Mouse (Mus musculus) olfactory bulb, adult 2 months (tissue): Measurements from ENCODE around the gene Neu3. TPM values are rescaled to one million over a fixed set of nuclear protein-coding genes. Genes with fewer than 3 reads are reported as not detected.

Experiments
- H3K27ac ChIP-seq: fragments of 200-500 bp; 2 replicates; pipeline ENCODE4 v1.5.1; 2012; ENCODE audit warnings: low read depth, low read length; ENCODE audit not compliant: insufficient read depth
- H3K4me1 ChIP-seq: fragments of 200-500 bp; 2 replicates; pipeline ENCODE4 v1.6.1; 2012; ENCODE audit warnings: low read length; ENCODE audit not compliant: control insufficient read depth, insufficient read depth
- H3K4me3 ChIP-seq: fragments of 200-500 bp; 2 replicates; pipeline ENCODE4 v1.5.1; 2012; ENCODE audit warnings: mild to moderate bottlenecking, low read depth, low read length, moderate library complexity; ENCODE audit not compliant: insufficient read depth
- CTCF ChIP-seq: fragments of 200-500 bp; IDR thresholded peaks from 2 replicates; pipeline ENCODE4 v1.5.1; 2012; ENCODE audit warnings: low read depth, mild to moderate bottlenecking, low read length, moderate library complexity; ENCODE audit not compliant: insufficient read depth
- POLR2A ChIP-seq: fragments of 200-500 bp; IDR thresholded peaks from 2 replicates; pipeline ENCODE4 v1.6.1; 2012; ENCODE audit warnings: mild to moderate bottlenecking, low read depth, low read length, moderate library complexity; ENCODE audit not compliant: insufficient read depth
- WGBS: fragments of 180-500 bp; shearing (Covaris S2); methylation state at CpG from one replicate; pipeline ENCODE4 v1.1.7; 2018; 5-methylcytosine and 5-hydroxymethylcytosine counted together
- polyA plus RNA-seq: library from polyadenylated mRNA; stranded (reverse); fragments of >200 nt; gene quantifications from 2 replicates; pipeline ENCODE4 v1.2.4, GENCODE M21; 2012; ENCODE audit warnings: low replicate concordance; ENCODE audit not compliant: missing spikeins, insufficient read depth, insufficient read length

The Neu3 gene
- polyA plus RNA-seq, 1 experiment = not detected

DNA sequence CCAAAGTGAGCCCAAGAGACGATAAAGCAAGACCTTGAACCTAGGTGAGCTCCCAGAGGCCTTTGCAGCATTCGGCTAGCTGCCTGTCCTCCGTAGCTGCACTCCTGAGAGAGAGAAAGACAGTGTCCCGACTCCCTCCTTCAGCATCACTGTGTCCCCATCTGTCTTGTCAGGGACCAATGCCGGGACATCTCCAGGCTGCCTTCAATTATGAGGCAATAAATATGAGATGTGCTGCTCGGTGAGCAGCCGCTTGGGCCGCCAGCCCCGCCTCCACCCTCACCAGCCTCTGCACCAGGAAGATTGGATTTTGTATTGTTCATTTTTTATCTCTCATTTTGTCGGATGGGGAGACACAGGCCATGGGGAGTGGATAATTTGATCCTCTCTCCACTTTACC is 37.4 kb downstream of the Neu3 start:
- 82% methylated on average over 10 of the region's 10 CpGs for WGBS
- Histone ChIP-seq H3K4me3 (no peak overlapping the region), H3K27ac (no peak overlapping the region), H3K4me1 (peaks cover 20% of the 10 kb centered on the region)
- TF ChIP-seq CTCF (no peak), POLR2A (no peak)

DNA sequence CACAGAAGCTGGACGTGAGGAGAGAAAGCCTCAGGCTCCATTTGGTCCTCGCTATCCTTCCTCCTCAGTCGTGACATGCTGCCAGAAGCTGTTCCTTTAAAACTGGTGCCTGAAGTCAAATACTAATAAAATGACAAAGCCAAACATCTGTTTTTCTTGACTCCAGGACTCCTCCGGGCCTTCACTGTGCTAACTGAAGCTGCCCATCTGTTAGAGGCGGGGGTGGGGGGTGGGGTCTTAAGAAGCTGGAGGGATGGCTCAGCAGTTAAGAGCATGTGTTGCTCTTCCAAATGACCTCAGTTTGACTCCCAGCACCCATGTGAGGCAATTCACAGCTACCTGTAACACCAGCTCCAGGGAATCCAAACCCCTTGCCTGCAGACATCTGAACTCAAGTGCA is 39.7 kb downstream of the Neu3 start:
- WGBS = 73% methylated on average over 5 of the region's 5 CpGs

DNA sequence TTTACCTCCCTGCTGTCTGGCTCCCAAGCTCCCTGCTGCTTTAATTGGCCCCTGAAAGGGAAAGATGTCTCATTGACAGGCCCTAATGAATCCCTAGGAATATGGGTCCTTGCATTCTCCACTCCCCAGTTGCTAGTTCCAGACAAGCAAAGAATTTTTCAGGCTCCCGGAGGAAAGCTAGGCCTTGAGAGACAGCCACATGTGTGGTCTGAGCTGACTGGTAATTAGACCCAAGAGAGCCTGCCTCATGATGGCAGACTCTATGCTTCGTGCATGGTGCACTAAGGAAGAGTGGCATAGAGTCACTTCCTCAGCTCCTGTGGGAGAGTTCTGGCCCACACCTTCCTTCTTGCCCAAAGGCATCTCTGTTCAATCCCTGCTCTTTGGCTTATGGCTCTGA is 40.3 kb downstream of the Neu3 start:
- Histone ChIP-seq H3K27ac (no peak overlapping the region), H3K4me1 (peaks cover 11% of the 10 kb centered on the region), H3K4me3 (no peak overlapping the region)
- WGBS = 23% methylated on average over 2 of the region's 2 CpGs
- TF ChIP-seq CTCF = no peak
- no peak for TF ChIP-seq POLR2A

More for the DNA sequence above, 39.7 kb downstream of the Neu3 start:
- Histone ChIP-seq H3K27ac (no peak overlapping the region), H3K4me1 (peaks cover 11% of the 10 kb centered on the region), H3K4me3 (no peak overlapping the region)
- no peak for TF ChIP-seq POLR2A
- TF ChIP-seq CTCF = no peak

DNA sequence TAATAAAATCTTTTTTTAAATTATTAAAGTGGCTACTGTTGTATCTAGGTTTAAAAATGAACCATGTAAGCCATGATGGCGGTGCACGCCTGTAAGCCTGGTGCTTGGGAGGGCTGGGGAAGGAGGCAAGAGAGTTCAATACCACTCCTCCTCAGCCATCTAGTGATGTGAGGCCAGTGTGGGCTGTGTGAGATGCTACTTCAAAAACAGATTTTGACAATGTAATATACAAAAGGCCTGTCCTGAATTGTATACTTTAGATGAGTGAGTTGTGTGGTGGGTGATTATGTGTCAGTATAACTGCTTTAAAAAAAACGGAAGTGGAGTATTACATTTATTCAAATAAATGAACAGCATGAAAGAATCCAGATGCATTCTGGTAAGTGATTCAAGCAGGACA is 41.4 kb downstream of the Neu3 start:
- 86% methylated on average over 3 of the region's 3 CpGs for WGBS
- no peak overlapping the region for H3K4me3 ChIP-seq
- TF ChIP-seq POLR2A (no peak), CTCF (no peak)

DNA sequence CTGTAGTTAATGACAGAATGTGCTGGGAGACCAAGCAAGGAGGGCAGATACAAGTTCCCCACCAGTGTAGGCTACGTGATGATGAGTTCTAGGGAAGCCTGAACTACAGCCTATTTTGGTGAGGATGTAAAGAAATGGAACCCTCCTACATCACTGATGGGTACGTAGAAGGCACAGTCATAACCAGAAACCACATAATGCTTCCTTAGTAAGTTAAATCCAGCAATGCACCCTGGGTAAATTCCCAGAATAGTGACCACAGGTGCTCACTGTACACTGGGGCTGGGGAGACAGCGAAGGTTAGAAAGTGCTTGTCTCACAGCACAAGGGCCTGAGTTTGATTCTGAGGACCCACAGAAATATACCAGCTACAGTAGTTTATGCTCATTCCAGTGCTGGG is 42.7 kb downstream of the Neu3 start:
- Histone ChIP-seq H3K27ac (no peak overlapping the region), H3K4me1 (peaks cover 11% of the 10 kb centered on the region), H3K4me3 (no peak overlapping the region)
- WGBS = 86% methylated on average over 3 of the region's 3 CpGs
- TF ChIP-seq POLR2A (no peak), CTCF (no peak)

More for the DNA sequence above, 41.4 kb downstream of the Neu3 start:
- H3K4me1 ChIP-seq = peaks cover 11% of the 10 kb centered on the region
- no peak overlapping the region for H3K27ac ChIP-seq

DNA sequence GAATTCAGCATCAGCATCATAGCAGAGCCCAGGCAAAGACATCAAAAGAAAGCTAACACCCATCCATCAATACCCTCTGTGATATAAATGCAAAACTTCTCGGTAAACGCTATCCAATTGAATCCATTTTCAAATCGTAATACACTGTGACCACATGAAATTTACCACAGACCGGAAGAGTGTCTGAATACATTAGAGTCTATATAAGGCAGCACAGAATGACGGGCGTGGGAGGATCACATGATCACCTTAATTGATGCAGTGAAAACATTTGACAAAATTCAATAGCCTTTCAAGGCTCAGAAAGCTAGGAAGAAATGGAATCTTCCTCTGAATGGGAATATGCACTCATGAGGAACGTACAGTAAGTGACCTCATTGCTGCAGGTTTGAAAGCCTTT is 44.8 kb downstream of the Neu3 start:
- Histone ChIP-seq H3K4me3 (no peak overlapping the region), H3K27ac (no peak overlapping the region), H3K4me1 (peaks cover 8% of the 10 kb centered on the region)
- TF ChIP-seq CTCF (no peak), POLR2A (no peak)
- 84% methylated on average over 7 of the region's 7 CpGs for WGBS

DNA sequence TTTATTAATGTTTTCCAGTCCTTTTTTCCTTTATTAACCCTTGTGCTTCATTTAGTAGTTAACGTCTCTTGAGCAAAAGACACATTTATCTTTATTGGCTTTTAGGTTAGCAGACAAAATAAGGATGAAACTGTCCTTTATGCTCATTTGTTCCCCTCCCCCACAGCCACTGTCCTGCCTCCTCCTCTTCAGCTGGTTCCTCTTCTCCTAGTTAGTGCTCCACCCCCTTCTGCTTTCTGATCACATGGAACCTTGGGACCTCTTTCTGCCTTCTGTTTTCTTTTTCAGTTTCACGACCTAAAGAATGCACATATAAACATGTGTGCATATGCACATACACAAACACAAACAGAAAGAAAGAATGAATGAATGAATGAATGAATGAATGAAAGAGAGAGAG is 46.3 kb downstream of the Neu3 start:
- no peak overlapping the region for H3K4me3 ChIP-seq
- no peak overlapping the region for H3K27ac ChIP-seq
- WGBS = 84% methylated on average over 2 of the region's 2 CpGs
- no peak for TF ChIP-seq POLR2A
- no peaks in the 10 kb centered on the region for H3K4me1 ChIP-seq

DNA sequence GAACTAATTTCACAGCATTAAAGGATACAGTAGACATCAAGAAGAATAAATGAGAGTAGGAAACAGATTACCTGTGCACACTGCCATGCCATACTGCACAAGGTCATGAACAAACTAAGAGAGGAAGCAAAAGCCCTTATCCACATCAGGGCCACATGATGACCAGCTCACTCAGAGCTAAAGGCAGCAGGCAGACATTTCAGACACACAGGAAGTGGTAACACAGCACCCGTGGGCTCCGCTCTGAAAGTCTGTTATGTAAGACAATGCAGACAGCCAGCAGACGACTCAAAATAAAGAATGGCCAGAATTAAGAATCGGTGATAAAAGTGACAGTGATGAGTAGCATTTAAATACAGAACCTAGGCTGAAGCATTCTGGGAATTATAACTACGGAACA is 46.8 kb downstream of the Neu3 start:
- Histone ChIP-seq H3K27ac (no peak overlapping the region), H3K4me1 (no peaks in the 10 kb centered on the region), H3K4me3 (no peak overlapping the region)
- 75% methylated on average over 5 of the region's 5 CpGs for WGBS
- TF ChIP-seq POLR2A = no peak
- no peak for TF ChIP-seq CTCF

DNA sequence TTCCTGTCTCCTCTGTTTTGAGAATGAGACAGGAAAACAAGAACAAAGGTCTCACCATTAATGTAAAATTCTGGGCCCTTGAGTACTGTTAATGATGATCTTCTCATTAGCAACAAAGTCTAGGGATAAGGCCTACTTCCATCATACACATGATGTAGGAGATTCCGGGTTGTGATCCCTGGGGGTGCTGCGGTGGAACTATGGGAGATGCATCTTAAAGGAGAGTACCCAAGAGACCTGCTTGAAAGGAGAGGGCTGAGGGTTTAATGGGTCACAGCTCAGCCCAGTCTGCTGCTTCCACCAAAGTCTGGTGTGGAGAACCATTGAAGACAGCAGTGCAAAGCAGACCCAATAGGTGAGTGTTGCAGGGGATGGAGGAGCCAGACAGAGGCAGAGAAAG is 65.0 kb downstream of the Neu3 start, which contains the start of gene Olfr521:
TSS of gene Olfr521 (plus strand) at position 301 of the 400 bp plus-strand sequence.
- TF ChIP-seq CTCF = no peak
- TF ChIP-seq POLR2A = no peak
- Histone ChIP-seq H3K27ac (no peak within 1 kb of the TSS), H3K4me3 (no peak within 1 kb of the TSS), H3K4me1 (no peaks in the 10 kb centered on the region)
- WGBS = 93% methylated on average over 2 of the region's 2 CpGs

Other genes starting within 250 kb of the Neu3 start
- gene Tpbgl, start 201.3 kb downstream of the Neu3 start, polyA plus RNA-seq = not detected in 2 replicates
- not detected in 2 replicates for gene Slco2b1, start 117.1 kb downstream of the Neu3 start, polyA plus RNA-seq
- gene Olfr520, start 98.1 kb downstream of the Neu3 start, polyA plus RNA-seq = not detected in 2 replicates
- gene Olfr521, start 64.9 kb downstream of the Neu3 start, polyA plus RNA-seq = not detected in 2 replicates
- gene Xrra1, start 30.7 kb upstream of the Neu3 start, polyA plus RNA-seq = not detected in 2 replicates
- not detected in 2 replicates for gene Spcs2, start 35.0 kb upstream of the Neu3 start, polyA plus RNA-seq
- gene Rnf169, start 152.0 kb upstream of the Neu3 start, polyA plus RNA-seq = 42.4 TPM in 1 of 2 replicates, not detected in the other
- gene Chrdl2, start 177.8 kb upstream of the Neu3 start, polyA plus RNA-seq = not detected in 2 replicates